Mouse (Mus musculus): ENCODE results near the gene Trpc4ap. TPM values are rescaled to one million over a fixed set of nuclear protein-coding genes. Genes with fewer than 3 reads are reported as not detected.

Trpc4ap gene
- total and polyA plus RNA-seq, 2 experiments: 53.4 to 114 TPM

- Histone ChIP-seq H3K27ac (replicated peaks; ENCODE audit: insufficient read depth, low read depth, low read length) (no peak overlapping the region), H3K27me3 (ENCODE audit: control insufficient read depth, insufficient read depth, low read length) (no peaks in the 10 kb centered on the region), H3K79me2 (ENCODE audit: control insufficient read depth, insufficient read depth, low read length) (no peaks in the 10 kb centered on the region), H3K4me1 (ENCODE audit: control insufficient read depth, insufficient read depth, low read length) (peaks cover 6% of the 10 kb centered on the region; the same call in 1 of the 2 replicates), H3K36me3 (ENCODE audit: control insufficient read depth, insufficient read depth, low read length) (no peaks in the 10 kb centered on the region), H3K4me3 (ENCODE audit: insufficient read depth, low read depth, low read length) (no peak overlapping the region), H3K9ac (ENCODE audit: low read depth, low read length) (no peak overlapping the region)
- TF ChIP-seq CTCF (IDR thresholded peaks at IDR 0.05; ENCODE audit: low read depth, low read length): peak; percentile 99
- TF ChIP-seq POLR2A (IDR thresholded peaks at IDR 0.05; ENCODE audit: extremely low read depth, insufficient read depth, low read length): no peak
- peak; percentile 40 for DNase-seq (ENCODE audit: extremely low read depth, low read depth, low spot score)
- WGBS: 65% methylated on average over 21 of the region's 21 CpGs
Measured at GRCm38 (mm10) chr2:155627030-155627738, 65.0 kb downstream of the Trpc4ap start.

- TF ChIP-seq CTCF (IDR thresholded peaks at IDR 0.05; ENCODE audit: low read depth, low read length): no peak
- no peak overlapping the region for H3K9ac ChIP-seq (ENCODE audit: low read depth, low read length)
- no peak for DNase-seq (ENCODE audit: extremely low read depth, low read depth, low spot score)
- H3K36me3 ChIP-seq (ENCODE audit: control insufficient read depth, insufficient read depth, low read length): no peaks in the 10 kb centered on the region
- H3K27ac ChIP-seq (replicated peaks; ENCODE audit: insufficient read depth, low read depth, low read length): no peak overlapping the region
- no peaks in the 10 kb centered on the region for H3K27me3 ChIP-seq (ENCODE audit: control insufficient read depth, insufficient read depth, low read length)
- whole genome bisulfite sequencing: 58% methylated on average over 15 of the region's 15 CpGs
- H3K4me3 ChIP-seq (ENCODE audit: insufficient read depth, low read depth, low read length): no peak overlapping the region
- H3K4me1 ChIP-seq (ENCODE audit: control insufficient read depth, insufficient read depth, low read length): peaks cover 6% of the 10 kb centered on the region; the same call in 1 of the 2 replicates
- no peaks in the 10 kb centered on the region for H3K79me2 ChIP-seq (ENCODE audit: control insufficient read depth, insufficient read depth, low read length)
Measured at GRCm38 (mm10) chr2:155626277-155626676, 65.9 kb downstream of the Trpc4ap start.

- Histone ChIP-seq H3K36me3 (ENCODE audit: control insufficient read depth, insufficient read depth, low read length) (no peaks in the 10 kb centered on the region), H3K27me3 (ENCODE audit: control insufficient read depth, insufficient read depth, low read length) (no peaks in the 10 kb centered on the region), H3K4me3 (ENCODE audit: insufficient read depth, low read depth, low read length) (no peak overlapping the region), H3K27ac (replicated peaks; ENCODE audit: insufficient read depth, low read depth, low read length) (no peak overlapping the region), H3K4me1 (ENCODE audit: control insufficient read depth, insufficient read depth, low read length) (peaks cover 12% of the 10 kb centered on the region), H3K79me2 (ENCODE audit: control insufficient read depth, insufficient read depth, low read length) (no peaks in the 10 kb centered on the region), H3K9ac (ENCODE audit: low read depth, low read length) (no peak overlapping the region)
- TF ChIP-seq CTCF (IDR thresholded peaks at IDR 0.05; ENCODE audit: low read depth, low read length) (peak; percentile 80), POLR2A (IDR thresholded peaks at IDR 0.05; ENCODE audit: extremely low read depth, insufficient read depth, low read length) (no peak)
- 48% methylated on average over 10 of the region's 10 CpGs for WGBS
- DNase-seq (ENCODE audit: extremely low read depth, low read depth, low spot score): peak; percentile 65
Measured at GRCm38 (mm10) chr2:155624730-155625129, 67.5 kb downstream of the Trpc4ap start.

- no peak overlapping the region for H3K27ac ChIP-seq (replicated peaks; ENCODE audit: insufficient read depth, low read depth, low read length)
Measured at GRCm38 (mm10) chr2:155623996-155624395, 68.2 kb downstream of the Trpc4ap start.

GRCm38 (mm10) chr2:155622606-155623005 is 69.6 kb downstream of the Trpc4ap start:
- H3K27me3 ChIP-seq (ENCODE audit: control insufficient read depth, insufficient read depth, low read length): no peaks in the 10 kb centered on the region

More at GRCm38 (mm10) chr2:155623996-155624395, 68.2 kb downstream of the Trpc4ap start:
- peaks cover 7% of the 10 kb centered on the region for H3K4me1 ChIP-seq (ENCODE audit: control insufficient read depth, insufficient read depth, low read length)
- H3K27me3 ChIP-seq (ENCODE audit: control insufficient read depth, insufficient read depth, low read length): no peaks in the 10 kb centered on the region
- no peaks in the 10 kb centered on the region for H3K79me2 ChIP-seq (ENCODE audit: control insufficient read depth, insufficient read depth, low read length)
- WGBS: 80% methylated on average over 6 of the region's 6 CpGs
- TF ChIP-seq CTCF (IDR thresholded peaks at IDR 0.05; ENCODE audit: low read depth, low read length) (no peak), POLR2A (IDR thresholded peaks at IDR 0.05; ENCODE audit: extremely low read depth, insufficient read depth, low read length) (no peak)
- H3K36me3 ChIP-seq (ENCODE audit: control insufficient read depth, insufficient read depth, low read length): no peaks in the 10 kb centered on the region
- no peak overlapping the region for H3K9ac ChIP-seq (ENCODE audit: low read depth, low read length)
- no peak for DNase-seq (ENCODE audit: extremely low read depth, low read depth, low spot score)
- no peak overlapping the region for H3K4me3 ChIP-seq (ENCODE audit: insufficient read depth, low read depth, low read length)

GRCm38 (mm10) chr2:155619817-155620216 is 72.4 kb downstream of the Trpc4ap start:
- DNase-seq (ENCODE audit: extremely low read depth, low read depth, low spot score): peak; percentile 48
- Histone ChIP-seq H3K9ac (ENCODE audit: low read depth, low read length) (no peak overlapping the region), H3K36me3 (ENCODE audit: control insufficient read depth, insufficient read depth, low read length) (no peaks in the 10 kb centered on the region), H3K4me3 (ENCODE audit: insufficient read depth, low read depth, low read length) (no peak overlapping the region), H3K27ac (replicated peaks; ENCODE audit: insufficient read depth, low read depth, low read length) (no peak overlapping the region), H3K79me2 (ENCODE audit: control insufficient read depth, insufficient read depth, low read length) (no peaks in the 10 kb centered on the region), H3K27me3 (ENCODE audit: control insufficient read depth, insufficient read depth, low read length) (no peaks in the 10 kb centered on the region), H3K4me1 (ENCODE audit: control insufficient read depth, insufficient read depth, low read length) (peaks cover 7% of the 10 kb centered on the region)
- TF ChIP-seq CTCF (IDR thresholded peaks at IDR 0.05; ENCODE audit: low read depth, low read length): peak; percentile 89
- TF ChIP-seq POLR2A (IDR thresholded peaks at IDR 0.05; ENCODE audit: extremely low read depth, insufficient read depth, low read length): no peak
- 18% methylated on average over 8 of the region's 8 CpGs for WGBS

More at GRCm38 (mm10) chr2:155622606-155623005, 69.6 kb downstream of the Trpc4ap start:
- Histone ChIP-seq H3K36me3 (ENCODE audit: control insufficient read depth, insufficient read depth, low read length) (no peaks in the 10 kb centered on the region), H3K27ac (replicated peaks; ENCODE audit: insufficient read depth, low read depth, low read length) (no peak overlapping the region), H3K4me1 (ENCODE audit: control insufficient read depth, insufficient read depth, low read length) (peaks cover 7% of the 10 kb centered on the region), H3K4me3 (ENCODE audit: insufficient read depth, low read depth, low read length) (no peak overlapping the region), H3K9ac (ENCODE audit: low read depth, low read length) (no peak overlapping the region), H3K79me2 (ENCODE audit: control insufficient read depth, insufficient read depth, low read length) (no peaks in the 10 kb centered on the region)
- WGBS: 38% methylated on average over 11 of the region's 11 CpGs
- no peak for TF ChIP-seq POLR2A (IDR thresholded peaks at IDR 0.05; ENCODE audit: extremely low read depth, insufficient read depth, low read length)
- no peak for TF ChIP-seq CTCF (IDR thresholded peaks at IDR 0.05; ENCODE audit: low read depth, low read length)
- no peak for DNase-seq (ENCODE audit: extremely low read depth, low read depth, low spot score)
